Mouse (Mus musculus): ENCODE measurements around the gene Rcvrn.

GRCm38 (mm10) chr11:67656811-67657210 lies 38.3 kb upstream of the Rcvrn start:
- no peak for TF ChIP-seq POLR2A (IDR thresholded peaks at IDR 0.05; ENCODE audit: borderline replicate concordance, low read depth, low read length)
- TF ChIP-seq CTCF (IDR thresholded peaks at IDR 0.05; ENCODE audit: low read depth, low read length): no peak

All from bone marrow macrophage, adult 2 months (primary cell).